Mouse (Mus musculus): ENCODE results near the gene Pgm5.
A peak's percentile ranks its signal among the peaks of the same experiment; 100 is the strongest.

Pgm5 gene

GRCm38 (mm10) chr19:24779996-24780395, 81.7 kb downstream of the Pgm5 start:
- no peak for DNase-seq (ENCODE audit: extremely low spot score, low spot score)

DNA sequence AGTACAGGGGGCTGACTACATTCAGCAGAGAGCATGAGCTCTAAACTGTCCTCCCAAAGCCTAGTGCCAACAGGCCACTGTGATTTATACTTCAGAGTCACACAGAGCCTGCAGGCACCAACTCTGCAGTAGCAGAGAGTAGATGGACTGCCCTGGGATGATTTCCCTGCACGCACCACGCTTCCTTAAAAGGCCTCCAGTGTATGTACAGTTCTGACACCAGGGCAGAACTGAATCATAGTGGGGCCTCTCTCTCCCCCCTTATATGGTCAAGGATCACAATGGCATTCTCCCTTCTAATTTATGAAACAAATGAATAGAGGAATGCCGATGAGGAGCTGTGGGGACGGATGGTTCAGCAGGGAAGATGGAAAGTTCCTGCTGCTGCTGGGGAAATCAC, 91.3 kb downstream of the Pgm5 start:
- no peak for DNase-seq (ENCODE audit: extremely low spot score, low spot score)

DNA sequence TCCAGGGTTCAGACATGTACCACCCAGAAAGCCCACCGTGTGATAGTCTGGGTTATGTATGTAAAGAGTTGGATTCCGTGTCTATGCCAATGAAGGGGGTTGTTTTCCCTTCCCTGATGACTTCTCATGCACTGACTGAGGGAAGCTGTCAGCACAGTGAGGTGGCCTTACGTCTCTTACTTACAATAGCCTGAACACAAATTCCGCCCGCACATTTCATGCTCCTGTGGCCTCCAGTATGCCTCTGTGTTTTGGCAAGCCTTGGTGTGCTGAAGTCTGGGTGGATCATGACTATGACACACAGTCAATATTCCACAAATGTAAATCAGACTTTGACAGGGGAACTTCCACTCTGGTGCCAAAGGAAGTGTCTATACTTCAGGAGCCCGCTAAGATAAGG, 94.3 kb downstream of the Pgm5 start:
- DNase-seq (ENCODE audit: extremely low spot score, low spot score): no peak

DNA sequence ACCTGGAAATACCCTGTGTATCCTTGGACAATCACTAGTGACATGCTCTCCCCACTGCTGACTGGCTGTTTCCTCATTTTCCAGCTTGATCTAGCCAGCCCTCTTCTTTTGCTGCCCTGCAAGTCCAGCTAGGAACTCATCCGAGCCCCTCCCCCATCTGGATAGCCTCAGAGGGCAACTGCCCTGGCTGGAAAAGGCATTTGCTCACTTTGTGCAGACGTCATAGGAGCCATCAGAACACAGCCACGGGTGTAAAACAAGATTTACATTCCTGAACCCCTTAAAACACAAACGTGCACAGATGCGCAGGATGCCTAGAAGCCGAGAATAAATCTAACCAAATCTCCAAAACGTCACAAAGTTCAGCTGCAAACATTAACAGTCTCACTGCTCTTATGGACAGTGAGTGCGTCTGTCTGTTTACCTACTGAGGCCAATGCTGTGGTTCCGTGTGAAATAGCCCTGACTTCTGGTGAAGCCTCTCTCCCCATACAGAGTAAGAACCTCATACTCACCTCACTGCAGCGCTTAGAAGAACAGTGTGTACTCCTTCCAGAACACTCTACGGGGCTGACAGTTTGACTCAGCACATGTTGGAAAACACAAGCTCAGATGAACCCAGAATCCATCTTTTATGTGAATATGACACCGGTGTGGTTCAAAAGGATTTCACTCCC, 99.0 kb downstream of the Pgm5 start:
- peak; percentile 31 for DNase-seq (ENCODE audit: extremely low spot score, low spot score)

- DNase-seq (ENCODE audit: extremely low spot score, low spot score): no peak
Observed at GRCm38 (mm10) chr19:24756627-24757026, 105.0 kb downstream of the Pgm5 start.

DNA sequence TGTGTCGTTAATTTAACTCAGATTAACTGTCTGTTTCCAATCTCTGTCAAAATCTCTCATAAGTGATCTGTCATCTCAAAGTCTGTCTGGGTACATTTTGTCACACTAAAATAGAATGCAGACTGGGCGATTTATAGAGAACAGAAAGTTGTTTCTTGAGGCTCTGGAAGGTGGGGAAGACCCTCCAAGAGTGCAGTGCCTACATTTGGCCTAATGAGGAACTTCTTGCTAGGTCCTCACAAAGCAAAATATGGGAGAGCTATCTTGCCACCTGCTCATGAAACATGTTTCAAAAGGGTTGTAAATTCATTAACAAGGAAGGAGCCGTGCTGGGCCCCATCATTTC, 107.2 kb downstream of the Pgm5 start:
- DNase-seq (ENCODE audit: extremely low spot score, low spot score): no peak

- peak; percentile 40 for DNase-seq (ENCODE audit: extremely low spot score, low spot score)
Observed at GRCm38 (mm10) chr19:24753617-24754439, 107.8 kb downstream of the Pgm5 start.

DNA sequence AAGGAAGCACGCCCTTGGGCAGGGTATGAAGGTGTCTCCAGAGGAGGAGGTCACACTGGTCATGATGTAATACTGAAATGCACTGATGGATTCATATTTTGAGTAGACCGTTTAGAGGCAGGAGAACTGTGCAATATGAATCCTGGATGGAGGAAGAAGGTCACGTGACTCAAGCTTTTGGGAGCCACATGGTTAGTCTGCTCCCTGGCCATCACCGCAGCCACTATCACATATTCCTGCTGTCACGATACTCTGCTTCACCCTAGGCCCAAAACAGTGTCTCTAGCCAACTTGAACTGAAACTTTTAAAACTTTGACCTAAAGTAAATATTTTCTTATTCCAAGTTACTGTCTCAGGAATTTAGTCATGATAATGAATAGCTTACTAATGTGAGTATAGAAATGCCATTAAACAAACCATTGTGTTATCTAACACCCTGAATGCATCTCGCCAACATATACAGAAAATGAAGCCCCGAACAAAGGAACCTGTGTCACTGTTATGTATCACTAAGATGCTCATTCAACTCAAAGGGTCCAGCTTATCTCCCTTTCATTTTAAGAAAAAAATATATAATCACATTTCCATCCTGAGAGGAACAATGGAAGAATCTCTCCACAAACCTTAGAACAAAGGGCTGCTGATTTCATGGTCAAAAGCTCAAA, 108.6 kb downstream of the Pgm5 start:
- DNase-seq (ENCODE audit: extremely low spot score, low spot score): no peak

DNA sequence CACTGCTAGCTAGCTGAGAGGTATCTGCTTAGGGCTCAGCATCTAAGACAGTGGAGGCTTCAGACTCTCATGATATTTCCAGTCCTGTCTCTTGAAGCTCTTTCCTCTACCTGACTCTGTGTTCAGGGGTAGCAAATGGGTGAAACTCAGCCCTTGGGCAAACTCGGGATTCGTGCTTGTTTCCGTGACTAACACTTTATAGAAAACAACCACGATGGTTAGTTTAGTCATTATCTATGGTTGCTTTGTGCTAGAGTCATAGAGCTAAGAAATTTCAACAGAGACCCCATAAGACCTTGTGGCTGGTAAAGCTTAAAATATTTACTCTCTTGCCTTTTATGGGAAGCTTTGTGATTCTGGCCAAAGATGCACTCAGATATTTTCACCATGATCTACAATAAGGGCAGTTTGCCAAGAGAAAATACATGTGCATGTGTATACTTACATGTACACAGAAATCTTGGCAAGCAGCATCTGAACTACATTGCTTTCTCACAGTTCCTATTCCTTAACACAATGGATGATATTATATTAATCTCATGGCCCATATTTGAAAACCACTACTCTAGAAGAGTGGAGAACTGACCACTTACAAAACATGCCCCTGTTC, 115.3 kb downstream of the Pgm5 start:
- DNase-seq (ENCODE audit: extremely low spot score, low spot score): no peak

- no peak for DNase-seq (ENCODE audit: extremely low spot score, low spot score)
Observed at GRCm38 (mm10) chr19:24742606-24743005, 119.0 kb downstream of the Pgm5 start.

GRCm38 (mm10) chr19:24738786-24739185, 122.9 kb downstream of the Pgm5 start:
- DNase-seq (ENCODE audit: extremely low spot score, low spot score): no peak

DNA sequence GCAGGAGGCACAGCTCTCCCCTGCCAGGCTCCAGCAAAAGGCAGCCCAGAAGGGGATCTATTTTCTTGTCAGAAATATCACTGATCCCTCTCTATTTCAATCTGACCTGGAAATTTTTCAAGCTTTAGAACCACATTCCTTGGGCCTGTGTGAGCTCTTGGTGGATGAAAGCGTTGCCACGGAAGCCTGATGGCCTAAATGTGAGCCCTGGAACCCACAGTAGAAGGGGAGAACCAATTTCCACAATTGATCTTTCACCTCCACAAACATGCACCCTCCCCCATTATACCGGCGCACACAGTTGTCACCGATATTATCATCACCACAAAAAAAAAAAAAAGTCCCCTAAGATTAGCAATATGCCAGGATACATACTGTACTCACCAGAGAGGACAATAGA, 123.6 kb downstream of the Pgm5 start:
- no peak for DNase-seq (ENCODE audit: extremely low spot score, low spot score)

GRCm38 (mm10) chr19:24735484-24736128, 126.0 kb downstream of the Pgm5 start:
- DNase-seq (ENCODE audit: extremely low spot score, low spot score): no peak

DNA sequence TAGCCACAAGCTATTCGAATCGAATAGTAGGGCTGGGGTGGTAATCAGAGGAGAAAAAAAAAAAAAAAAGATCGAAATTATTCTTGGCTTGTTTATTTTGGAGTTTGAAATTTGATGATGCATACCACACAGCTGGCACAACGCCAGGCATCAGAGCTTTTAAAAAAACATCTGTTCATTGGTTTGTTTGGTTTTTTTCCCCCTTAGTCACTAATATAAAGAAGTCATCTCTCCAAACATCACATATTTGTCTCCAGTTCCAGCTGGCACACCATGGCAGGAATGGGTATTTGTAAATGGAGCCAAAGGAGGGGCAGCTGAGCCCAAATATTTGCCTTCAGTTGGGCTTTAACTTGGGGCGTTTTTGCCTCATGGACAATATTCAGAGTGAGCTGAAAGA, 131.0 kb downstream of the Pgm5 start:
- no peak for DNase-seq (ENCODE audit: extremely low spot score, low spot score)

- no peak for DNase-seq (ENCODE audit: extremely low spot score, low spot score)
Observed at GRCm38 (mm10) chr19:24724362-24724761, 137.3 kb downstream of the Pgm5 start.

GRCm38 (mm10) chr19:24720448-24720847, 141.2 kb downstream of the Pgm5 start:
- no peak for DNase-seq (ENCODE audit: extremely low spot score, low spot score)

DNA sequence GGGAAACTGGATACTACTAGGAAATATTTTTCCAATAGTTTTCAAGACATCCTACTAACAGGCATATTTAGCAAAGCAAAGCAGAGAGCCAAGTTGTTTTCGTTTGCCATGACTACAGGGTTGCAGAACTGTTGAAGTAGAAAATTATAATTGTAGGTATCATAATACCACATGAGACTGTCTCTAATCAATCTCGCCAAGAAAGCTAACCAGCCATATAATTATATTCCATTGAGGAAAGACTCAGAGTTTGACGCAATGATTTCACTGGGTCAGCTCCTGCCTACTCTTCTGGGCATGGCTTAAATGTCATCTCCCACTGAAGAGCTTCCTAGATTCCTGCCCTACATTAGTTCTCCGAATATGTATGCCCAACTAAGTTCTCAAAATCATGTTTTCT, 142.2 kb downstream of the Pgm5 start:
- DNase-seq (ENCODE audit: extremely low spot score, low spot score): no peak

- no peak for DNase-seq (ENCODE audit: extremely low spot score, low spot score)
Observed at GRCm38 (mm10) chr19:24718021-24718420, 143.6 kb downstream of the Pgm5 start.

- no peak for DNase-seq (ENCODE audit: extremely low spot score, low spot score)
Observed at GRCm38 (mm10) chr19:24716303-24717097, 145.2 kb downstream of the Pgm5 start.

- DNase-seq (ENCODE audit: extremely low spot score, low spot score): no peak
Observed at GRCm38 (mm10) chr19:24708032-24708431, 153.6 kb downstream of the Pgm5 start.
